9 mouse cellular contexts compared by ENCODE assay signal in the genomic region with DNA sequence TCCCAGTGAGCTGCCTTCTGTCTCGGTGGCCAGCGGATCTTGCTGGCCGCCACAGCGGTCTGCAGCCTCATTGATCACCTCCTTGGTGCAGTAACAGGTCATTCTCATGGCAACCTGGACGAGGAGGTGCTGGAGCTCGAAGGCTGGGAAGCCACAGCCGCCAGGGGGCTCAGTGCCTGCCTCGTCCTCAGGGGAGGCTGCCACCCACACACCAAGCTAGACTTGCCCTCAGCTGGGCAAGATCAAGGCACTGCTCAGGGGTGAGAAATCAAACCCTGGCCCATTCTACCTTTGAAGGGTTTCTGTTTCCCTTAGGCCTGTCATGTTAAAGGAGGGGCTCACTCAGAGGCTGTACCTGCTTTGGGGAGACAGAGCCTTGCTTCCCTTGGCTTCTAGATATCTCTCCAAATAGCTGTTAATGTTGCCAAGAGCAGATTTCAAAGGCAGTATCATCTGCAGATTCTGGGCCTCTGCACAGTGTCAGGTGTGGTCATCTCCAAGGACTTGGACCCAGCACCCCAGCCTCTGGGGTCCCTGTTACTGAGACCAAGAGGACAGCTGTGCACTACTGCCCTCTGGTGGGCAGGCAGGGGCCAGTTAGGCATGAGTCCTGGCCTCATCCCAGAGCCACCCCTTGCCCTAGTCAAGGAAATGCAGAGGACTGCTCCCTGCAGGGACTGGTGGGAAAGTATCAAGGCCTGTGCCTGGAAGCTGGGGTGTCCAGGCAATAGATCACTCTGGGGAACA. TPM values are rescaled to one million over a fixed set of nuclear protein-coding genes. Genes with fewer than 3 reads are reported as not detected.
DNase-seq lines count a peak whose midpoint lies in the region; ATAC-seq and TF ChIP-seq lines count a peak whose summit lies in the region.
"Had no signal": no experiment of that assay in that cellular context is flagged by ENCODE, and none has a peak within 500 bp of the region (broad histone marks: within the 10 kb centered on the region; RNA-seq: fewer than 3 reads in every experiment).

No protein-coding gene starts in this region.

- in situ Hi-C loops in Patski (cut with MboI; ENCODE audit: low pct_unique_long_range_greater_than_20kb): no loop called here

- no peak overlapping the region for H3K9ac ChIP-seq in lung, embryonic 14.5 days

- CTCF ChIA-PET in Patski (lab: Charles Lee): interaction anchor here (0.9 to 1.2 kb wide), 3 partner anchors 20 to 34 kb away, joined by 3 read pairs; no protein-coding TSS in a partner anchor

- peak; percentile 82 for TF ChIP-seq CTCF in lung, embryonic 14.5 days (IDR thresholded peaks at IDR 0.05; ENCODE audit: low read depth)
- peak; percentile 80 for TF ChIP-seq CTCF in Patski (IDR thresholded peaks at IDR 0.05)

- H3K4me2 ChIP-seq in lung, embryonic 14.5 days: no peak overlapping the region

- ATAC-seq in lung, embryonic 14.5 days (ENCODE audit: insufficient read depth): peak; percentile 84
- ATAC-seq in Patski: peak; percentile 76
- ATAC-seq in activated CD4-positive, CD25-positive, alpha-beta regulatory T cell, adult 4 months: no peak

- peak; percentile 74 for DNase-seq in lung, embryonic 14.5 days
- no peak for DNase-seq in lung, adult 18-20 months
- no peak for DNase-seq in Patski (ENCODE audit: low read depth, low spot score)
- DNase-seq in embryonic facial prominence, embryonic 10.5 days (ENCODE audit: low spot score): peak; percentile 79
- DNase-seq in heart, postnatal 4 days: peak; percentile 80
- peak; percentile 76 for DNase-seq in limb, embryonic 10.5 days (ENCODE audit: low spot score)
- DNase-seq in naive thymus-derived CD4-positive, alpha-beta T cell, adult 2 months (ENCODE audit: low read depth): peak; percentile 53

- POLR2A ChIA-PET in Patski (lab: Charles Lee): no interaction called here

- H3K27ac ChIP-seq in lung, embryonic 14.5 days (ENCODE audit: low read depth): no peak overlapping the region
- H3K27ac ChIP-seq in embryonic facial prominence, embryonic 10.5 days (replicated peaks): no peak overlapping the region; the same call in 1 of the 2 replicates
- no peak overlapping the region for H3K27ac ChIP-seq in limb, embryonic 10.5 days

- H3K27me3 ChIP-seq in lung, embryonic 14.5 days (ENCODE audit: insufficient read depth, low read length): no peaks in the 10 kb centered on the region
- peaks cover 4% of the 10 kb centered on the region for H3K27me3 ChIP-seq in Patski
- peaks cover 22% of the 10 kb centered on the region for H3K27me3 ChIP-seq in embryonic facial prominence, embryonic 10.5 days (replicated peaks; ENCODE audit: low read depth, poor library complexity, severe bottlenecking)
- peaks cover 11% of the 10 kb centered on the region; the same call in 1 of the 2 replicates for H3K27me3 ChIP-seq in limb, embryonic 10.5 days (ENCODE audit: low read depth, poor library complexity, severe bottlenecking)

- H3K4me3 ChIP-seq in lung, embryonic 14.5 days (ENCODE audit: low read depth, low read length): no peak overlapping the region
- no peak overlapping the region for H3K4me3 ChIP-seq in embryonic facial prominence, embryonic 10.5 days
- H3K4me3 ChIP-seq in limb, embryonic 10.5 days: no peak overlapping the region

- WGBS in lung, embryonic 14.5 days: 15% methylated on average over 8 of the region's 8 CpGs
- WGBS in embryonic facial prominence, embryonic 10.5 days: 29% methylated on average over 8 of the region's 8 CpGs
- 23% methylated on average over 8 of the region's 8 CpGs for WGBS in limb, embryonic 10.5 days

- H3K9me3 ChIP-seq in lung, embryonic 14.5 days (ENCODE audit: low read depth, low read length): no peaks in the 10 kb centered on the region
- no peaks in the 10 kb centered on the region for H3K9me3 ChIP-seq in embryonic facial prominence, embryonic 10.5 days
- H3K9me3 ChIP-seq in limb, embryonic 10.5 days (replicated peaks): no peaks in the 10 kb centered on the region

- no peaks in the 10 kb centered on the region for H3K36me3 ChIP-seq in lung, embryonic 14.5 days (ENCODE audit: insufficient read depth)
- 0 out of 2 replicates have a peak, but pooled peaks cover 3% of the 10 kb centered on the region for H3K36me3 ChIP-seq in embryonic facial prominence, embryonic 10.5 days (replicated peaks)
- H3K36me3 ChIP-seq in limb, embryonic 10.5 days: 0 out of 2 replicates have a peak, but pooled peaks cover 2% of the 10 kb centered on the region

- H3K4me1 ChIP-seq in lung, embryonic 14.5 days (ENCODE audit: insufficient read depth): no peaks in the 10 kb centered on the region
- peaks cover 7% of the 10 kb centered on the region; the same call in 1 of the 2 replicates for H3K4me1 ChIP-seq in embryonic facial prominence, embryonic 10.5 days
- H3K4me1 ChIP-seq in limb, embryonic 10.5 days: peaks cover 11% of the 10 kb centered on the region; the same call in 1 of the 2 replicates

RNA-seq across cellular contexts. Expression of gene Mrpl36, which starts 18.0 kb away (rescaled TPM):
- 139 and 147 TPM in 2 replicates for polyA plus RNA-seq in lung, embryonic 14.5 days (2014; fragmentation: Nextera tagmentation; extraction: Ambion mirVana)
- 62.8 TPM for polyA plus RNA-seq in Patski (2021)
- 135 and 140 TPM in 2 replicates for polyA plus RNA-seq in embryonic facial prominence, embryonic 10.5 days (2016; fragmentation: Nextera tagmentation; extraction: Ambion mirVana)
- total RNA-seq in heart, postnatal 4 days (2021): 10 to 100 TPM; 41.6 to 43.9 TPM
- polyA plus RNA-seq in limb, embryonic 10.5 days (2016; fragmentation: Nextera tagmentation; extraction: Ambion mirVana): 94.1 and 101 TPM in 2 replicates
- polyA plus RNA-seq in activated CD4-positive, CD25-positive, alpha-beta regulatory T cell, adult 4 months (2017; shearing (Covaris generic)): 100 to 1,000 TPM; 138 to 148 TPM

RNA-seq across cellular contexts. Expression of gene Ndufs6, which starts 18.0 kb away (rescaled TPM):
- polyA plus RNA-seq in lung, embryonic 14.5 days (2014; fragmentation: Nextera tagmentation; extraction: Ambion mirVana): 391 and 409 TPM in 2 replicates
- 188 TPM for polyA plus RNA-seq in Patski (2021)
- polyA plus RNA-seq in embryonic facial prominence, embryonic 10.5 days (2016; fragmentation: Nextera tagmentation; extraction: Ambion mirVana): 401 and 406 TPM in 2 replicates
- 100 to 1,000 TPM; 659 to 710 TPM for total RNA-seq in heart, postnatal 4 days (2021)
- polyA plus RNA-seq in limb, embryonic 10.5 days (2016; fragmentation: Nextera tagmentation; extraction: Ambion mirVana): 398 and 399 TPM in 2 replicates
- 100 to 1,000 TPM; 157 to 168 TPM for polyA plus RNA-seq in activated CD4-positive, CD25-positive, alpha-beta regulatory T cell, adult 4 months (2017; shearing (Covaris generic))

RNA-seq across cellular contexts. Expression of gene Irx4, which starts 50.1 kb away (rescaled TPM):
- not detected in 2 replicates for polyA plus RNA-seq in lung, embryonic 14.5 days (2014; fragmentation: Nextera tagmentation; extraction: Ambion mirVana)
- not detected for polyA plus RNA-seq in Patski (2021)
- polyA plus RNA-seq in embryonic facial prominence, embryonic 10.5 days (2016; fragmentation: Nextera tagmentation; extraction: Ambion mirVana): 3.8 and 4.1 TPM in 2 replicates
- 10 to 100 TPM; 53.3 to 64.3 TPM for total RNA-seq in heart, postnatal 4 days (2021)
- 2.3 and 3.8 TPM in 2 replicates for polyA plus RNA-seq in limb, embryonic 10.5 days (2016; fragmentation: Nextera tagmentation; extraction: Ambion mirVana)
- not detected for polyA plus RNA-seq in activated CD4-positive, CD25-positive, alpha-beta regulatory T cell, adult 4 months (2017; shearing (Covaris generic))
- total RNA-seq: layer of hippocampus, postnatal 14 days had no signal

Comparison
In these comparisons a context has a peak if more than half of its experiments do, and no peak if none do; other contexts are left out.
1. DNase-seq: peak in lung, embryonic 14.5 days (single experiment), embryonic facial prominence, embryonic 10.5 days (single experiment), heart, postnatal 4 days (single experiment), limb, embryonic 10.5 days (single experiment) and naive thymus-derived CD4-positive, alpha-beta T cell, adult 2 months (single experiment); none in lung, adult 18-20 months (0 of 2) and Patski (single experiment).